Mouse (Mus musculus) heart, postnatal 0 days (tissue): ENCODE data around the gene Hes6.

Experiments
- CTCF ChIP-seq: IDR thresholded peaks from 2 replicates; pipeline ENCODE4 v1.5.1; 2016; ENCODE audit warnings: antibody characterized with exemption, control low read depth, low read depth
- EP300 ChIP-seq: IDR thresholded peaks from 2 replicates; pipeline ENCODE4 v1.6.1; 2016; ENCODE audit warnings: antibody characterized with exemption, low read depth

GRCm38 (mm10) chr1:91434905-91435304 lies 21.1 kb upstream of the Hes6 start:
- TF ChIP-seq CTCF (no peak), EP300 (no peak)
